In genomic region chr7:44623714-44624542, GRCm38 (mm10) we compare ENCODE assay signal across 14 mouse cellular contexts. TPM values are rescaled to one million over a fixed set of nuclear protein-coding genes. Genes with fewer than 3 reads are reported as not detected.
A peak's percentile ranks its signal among the peaks of the same experiment; 100 is the strongest.
DNase-seq lines count a peak whose midpoint lies in the region; ATAC-seq and TF ChIP-seq lines count a peak whose summit lies in the region.
"Had no signal": no experiment of that assay in that cellular context is flagged by ENCODE, and none has a peak within 500 bp of the region (broad histone marks: within the 10 kb centered on the region; RNA-seq: fewer than 3 reads in every experiment).

No protein-coding gene starts in this region.

- no peaks in the 10 kb centered on the region for H3K4me1 ChIP-seq in kidney, postnatal 0 days (replicated peaks; ENCODE audit: insufficient read depth, low read length)
- H3K4me1 ChIP-seq in kidney, embryonic 15.5 days, result no peaks in the 10 kb centered on the region; the same call in 1 of the 2 replicates
- H3K4me1 ChIP-seq: embryonic facial prominence, embryonic 12.5 days had no signal

- no peak for TF ChIP-seq CTCF in kidney, postnatal 0 days (IDR thresholded peaks at IDR 0.05; ENCODE audit: low read depth)

- no peak for ATAC-seq in kidney, postnatal 0 days (replicated peaks; ENCODE audit: low FRiP score, low read depth)
- ATAC-seq in kidney, embryonic 15.5 days (replicated peaks; ENCODE audit: low FRiP score), result no peak
- ATAC-seq in megakaryocyte-erythroid progenitor cell, adult 5-6 weeks (replicated peaks; ENCODE audit: low FRiP score, low TSS enrichment, poor library complexity, severe bottlenecking), result 0 out of 2 replicates have a peak, but pooled peaks have one; percentile 47

- 39% methylated on average over 18 of the region's 18 CpGs for WGBS in kidney, postnatal 0 days
- 42% methylated on average over 18 of the region's 18 CpGs for WGBS in kidney, embryonic 15.5 days

- H3K9ac ChIP-seq in kidney, postnatal 0 days (ENCODE audit: low read depth, low read length), result no peak overlapping the region
- no peak overlapping the region for H3K9ac ChIP-seq in kidney, embryonic 15.5 days
- H3K9ac ChIP-seq: embryonic facial prominence, embryonic 12.5 days; liver, embryonic 14.5 days had no signal

- H3K4me3 ChIP-seq in kidney, postnatal 0 days (replicated peaks; ENCODE audit: low read depth, low read length), result no peak overlapping the region
- no peak overlapping the region for H3K4me3 ChIP-seq in kidney, embryonic 15.5 days (replicated peaks)
- H3K4me3 ChIP-seq: embryonic facial prominence, embryonic 12.5 days had no signal

- peak; percentile 26 for DNase-seq in kidney, postnatal 0 days (ENCODE audit: low spot score)
- DNase-seq in R1 (ENCODE audit: low read depth, low spot score), result peak; percentile 62
- peak; percentile 69 to 83 for DNase-seq in cerebellum, postnatal 10 days
- no peak for DNase-seq in lung, postnatal 10 days
- DNase-seq in thymus, postnatal 14 days, result no peak
- DNase-seq: adrenal gland, postnatal 14 days; layer of hippocampus, adult 9-11 months; right cerebral cortex, postnatal 14 days had no signal

- H3K27ac ChIP-seq in kidney, postnatal 0 days, result no peak overlapping the region
- no peak overlapping the region for H3K27ac ChIP-seq in kidney, embryonic 15.5 days
- H3K27ac ChIP-seq: embryonic facial prominence, embryonic 12.5 days; liver, embryonic 14.5 days had no signal

- H3K36me3 ChIP-seq in kidney, postnatal 0 days (ENCODE audit: insufficient read depth, low read length), result no peaks in the 10 kb centered on the region
- H3K36me3 ChIP-seq in kidney, embryonic 15.5 days, result no peaks in the 10 kb centered on the region
- H3K36me3 ChIP-seq: embryonic facial prominence, embryonic 12.5 days had no signal

- no peaks in the 10 kb centered on the region for H3K27me3 ChIP-seq in kidney, postnatal 0 days (ENCODE audit: insufficient read depth, low read length)
- no peaks in the 10 kb centered on the region for H3K27me3 ChIP-seq in kidney, embryonic 15.5 days
- H3K27me3 ChIP-seq: embryonic facial prominence, embryonic 12.5 days had no signal

- no peak overlapping the region for H3K4me2 ChIP-seq in kidney, postnatal 0 days (ENCODE audit: low read length)
- H3K4me2 ChIP-seq in kidney, embryonic 15.5 days, result no peak overlapping the region
- H3K4me2 ChIP-seq: embryonic facial prominence, embryonic 12.5 days; heart, embryonic 11.5 days; midbrain, embryonic 11.5 days had no signal

- H3K9me3 ChIP-seq in kidney, postnatal 0 days (replicated peaks; ENCODE audit: low read length), result no peaks in the 10 kb centered on the region
- H3K9me3 ChIP-seq in kidney, embryonic 15.5 days (replicated peaks), result no peaks in the 10 kb centered on the region; the same call in 1 of the 2 replicates
- H3K9me3 ChIP-seq: embryonic facial prominence, embryonic 12.5 days had no signal

RNA-seq across cellular contexts. Expression of gene Kcnc3, which starts 33.5 kb away (rescaled TPM):
- 0.26 and 0.30 TPM in 2 replicates for polyA plus RNA-seq in kidney, postnatal 0 days (2015; fragmentation: Nextera tagmentation; extraction: Ambion mirVana)
- 0.17 and 0.30 TPM in 2 replicates for polyA plus RNA-seq in kidney, embryonic 15.5 days (2015; fragmentation: Nextera tagmentation; extraction: Ambion mirVana)
- 1.9 and 7.9 TPM in 2 replicates for total RNA-seq in megakaryocyte-erythroid progenitor cell, adult 5-6 weeks (2014; fragmentation: Nextera tagmentation)
- total RNA-seq in megakaryocyte-erythroid progenitor cell, adult 5-6 weeks (2017), result 0.11 TPM in 1 of 2 replicates, not detected in the other

RNA-seq across cellular contexts. Expression of gene Myh14, which starts 46.7 kb away (rescaled TPM):
- 2.5 and 3.6 TPM in 2 replicates for polyA plus RNA-seq in kidney, postnatal 0 days (2015; fragmentation: Nextera tagmentation; extraction: Ambion mirVana)
- 1.6 and 2.7 TPM in 2 replicates for polyA plus RNA-seq in kidney, embryonic 15.5 days (2015; fragmentation: Nextera tagmentation; extraction: Ambion mirVana)
- not detected in 2 replicates for total RNA-seq in megakaryocyte-erythroid progenitor cell, adult 5-6 weeks (2014; fragmentation: Nextera tagmentation)
- total RNA-seq in megakaryocyte-erythroid progenitor cell, adult 5-6 weeks (2017), result not detected in 2 replicates

RNA-seq across cellular contexts. Expression of gene Napsa, which starts 51.7 kb away (rescaled TPM):
- 376 and 408 TPM in 2 replicates for polyA plus RNA-seq in kidney, postnatal 0 days (2015; fragmentation: Nextera tagmentation; extraction: Ambion mirVana)
- polyA plus RNA-seq in kidney, embryonic 15.5 days (2015; fragmentation: Nextera tagmentation; extraction: Ambion mirVana), result 30.3 and 33.2 TPM in 2 replicates
- total RNA-seq in megakaryocyte-erythroid progenitor cell, adult 5-6 weeks (2014; fragmentation: Nextera tagmentation), result 5.3 and 10.3 TPM in 2 replicates
- total RNA-seq in megakaryocyte-erythroid progenitor cell, adult 5-6 weeks (2017), result 2.0 and 11.0 TPM in 2 replicates

Comparison
In these comparisons a context has a peak if more than half of its experiments do, and no peak if none do; other contexts are left out.
1. RNA of gene Napsa, which starts 51.7 kb away (polyA plus RNA-seq): 376 to 408 TPM in kidney, postnatal 0 days; 30.3 to 33.2 TPM in kidney, embryonic 15.5 days; every median in the first group is over 10 times any median in the second.
2. DNase-seq: peak in kidney, postnatal 0 days (single experiment), R1 (single experiment) and cerebellum, postnatal 10 days (2 of 2); none in lung, postnatal 10 days (single experiment) and thymus, postnatal 14 days (single experiment).